Mouse (Mus musculus): ENCODE data around the gene Ccdc162.

Gene Ccdc162

DNA sequence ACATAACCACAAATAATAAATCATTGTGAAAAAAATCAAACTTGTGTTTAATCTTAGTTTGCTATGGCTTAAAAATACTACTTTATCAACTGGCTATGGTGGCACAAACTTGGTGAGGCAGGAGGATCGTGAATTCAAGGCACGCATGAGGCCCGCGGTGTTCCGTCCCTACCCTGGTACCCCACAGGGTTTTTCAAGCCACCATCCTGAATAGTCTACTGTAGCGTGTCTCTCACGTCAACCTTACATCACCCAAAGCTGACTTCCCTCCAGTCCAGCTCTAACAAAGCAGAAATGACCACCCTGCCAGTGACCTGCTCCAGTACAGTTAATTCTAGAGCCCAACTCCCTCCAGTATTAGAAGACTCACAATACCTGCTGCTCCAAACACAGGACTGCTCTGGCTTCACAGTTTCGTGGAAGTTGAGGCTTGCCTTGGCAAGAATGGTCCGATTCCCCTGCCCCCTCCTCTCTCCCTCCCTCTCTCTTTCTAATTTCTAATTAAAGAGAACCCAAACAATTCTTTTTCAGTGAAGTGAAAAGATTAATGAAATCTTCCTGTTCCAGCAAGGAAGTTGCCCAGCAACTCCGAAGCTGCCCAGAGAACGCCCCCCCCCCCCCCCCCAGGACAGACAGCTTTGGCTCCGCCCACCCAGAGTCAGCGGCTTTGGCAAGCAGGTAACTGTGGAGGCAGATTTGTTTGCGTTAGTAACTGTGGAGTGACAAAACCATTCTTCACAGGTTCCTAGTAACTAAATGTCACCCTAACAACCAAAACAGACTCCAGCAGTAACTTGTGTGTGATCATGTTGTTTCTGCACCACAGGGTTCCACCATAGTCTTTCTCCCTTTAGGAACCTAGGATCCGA, at the start of gene Ccdc162:
Gene Ccdc162 (minus strand): TSS at position 606 of the 869 bp plus-strand sequence.
- no peak for DNase-seq (ENCODE audit: low spot score in 2 of 2)

DNA sequence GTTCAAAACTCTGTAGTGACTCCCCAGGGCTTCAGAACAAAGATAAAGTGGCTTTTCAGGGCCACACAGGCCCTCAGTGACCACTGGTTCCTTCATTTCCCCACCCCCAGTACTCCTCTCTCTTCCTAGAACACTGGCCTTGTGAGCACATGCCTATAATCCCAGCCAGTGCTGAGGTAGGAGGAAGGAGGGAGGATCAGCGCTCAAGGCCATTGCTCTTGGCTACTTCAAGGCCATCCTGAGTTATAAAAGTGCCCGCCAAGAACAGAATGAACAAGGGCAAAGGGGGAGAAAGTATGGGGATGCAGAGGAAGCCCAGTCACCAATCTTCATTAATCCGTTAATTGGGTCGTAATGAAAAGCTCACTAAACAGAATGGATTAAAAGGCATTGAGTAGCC, 49.2 kb upstream of the Ccdc162 start:
- no peak for DNase-seq (ENCODE audit: low spot score in 2 of 2)

DNA sequence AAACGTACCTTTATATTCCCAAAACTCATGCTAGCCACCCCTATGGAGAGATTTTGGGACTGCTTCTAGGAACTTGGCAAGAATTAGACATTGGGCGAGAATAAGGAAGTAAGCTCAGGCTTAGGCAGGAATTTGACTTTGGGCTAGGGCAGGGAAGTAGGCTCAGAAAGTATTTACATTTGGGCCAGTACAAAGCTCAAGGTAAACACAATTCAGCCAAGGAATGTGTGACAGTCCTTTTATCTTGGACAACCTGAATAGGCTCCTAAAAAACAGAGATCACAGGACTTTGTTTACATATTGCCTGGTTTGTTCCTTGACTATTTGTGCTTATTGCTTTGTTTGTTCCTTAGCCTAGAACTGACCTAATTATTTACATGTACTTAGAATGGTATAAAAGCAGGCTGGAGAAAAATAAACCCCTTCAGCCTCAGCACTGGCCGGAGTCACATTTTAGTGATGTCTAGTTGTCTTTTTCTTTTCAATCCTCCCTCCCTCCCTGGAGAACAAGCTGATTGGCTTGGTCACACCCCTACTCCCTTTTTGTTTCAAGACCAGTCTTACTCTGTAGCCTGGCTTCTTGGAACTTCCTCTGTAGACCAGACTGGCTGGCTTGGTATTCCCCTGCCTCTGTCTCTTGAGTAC, 47.4 kb upstream of the Ccdc162 start:
- DNase-seq (ENCODE audit: low spot score in 2 of 2), result no peak

DNA sequence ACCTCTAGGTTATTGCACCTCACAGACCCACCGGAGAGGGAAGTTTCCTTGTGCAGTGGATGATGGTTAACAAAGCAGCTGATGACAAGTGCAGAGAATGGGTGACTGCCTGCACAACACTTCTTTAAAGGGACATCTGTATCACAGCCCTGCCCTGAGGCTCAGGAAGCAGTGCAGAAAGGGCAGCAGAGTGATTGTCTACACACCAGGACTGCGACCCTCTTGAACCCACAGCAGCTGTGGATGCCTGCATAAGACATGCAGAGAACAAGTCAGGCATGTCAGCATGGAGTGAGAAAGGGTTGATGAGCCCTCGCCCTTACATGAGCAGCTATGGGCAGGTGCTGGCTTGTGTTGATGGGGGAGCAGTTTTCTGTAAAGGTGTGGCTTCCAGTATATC, 44.4 kb upstream of the Ccdc162 start:
- no peak for DNase-seq (ENCODE audit: low spot score in 2 of 2)

DNA sequence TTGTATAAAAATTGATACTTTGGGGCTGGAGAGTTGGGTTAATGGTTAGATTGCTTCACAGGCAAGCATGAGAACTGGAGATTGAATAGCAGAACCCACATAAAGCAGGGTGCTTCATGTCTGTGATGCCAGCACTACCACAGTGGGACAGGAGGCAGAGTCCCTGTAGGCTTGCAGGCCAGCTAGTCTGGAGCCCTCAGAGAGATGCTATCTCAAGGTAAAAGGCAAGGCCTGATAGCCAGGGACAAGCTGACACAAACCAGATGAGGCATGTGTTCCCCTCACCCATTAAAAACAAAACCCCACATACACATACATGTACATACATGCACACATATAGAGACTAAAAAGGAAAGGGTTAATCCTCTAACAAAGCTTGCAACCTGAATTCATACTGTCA, 41.6 kb upstream of the Ccdc162 start:
- DNase-seq (ENCODE audit: low spot score in 2 of 2), result no peak

DNA sequence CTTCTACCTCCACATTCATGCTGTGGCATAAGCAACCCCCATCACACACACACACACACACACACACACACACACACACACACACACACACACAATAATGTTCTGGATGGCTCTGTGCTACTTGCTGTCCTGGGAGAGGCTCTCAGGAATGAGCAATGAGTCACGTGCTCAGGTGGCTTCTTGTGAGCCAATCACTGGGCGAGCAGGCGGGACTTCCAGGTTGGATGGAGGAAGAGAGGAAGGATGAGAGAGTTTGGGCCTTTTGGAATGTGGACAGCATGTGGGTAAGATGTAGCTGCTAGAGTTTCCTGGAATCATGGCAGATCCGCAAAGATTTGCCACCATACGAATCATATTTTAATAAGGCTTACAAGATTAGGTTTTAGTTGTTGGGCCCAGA, 40.8 kb upstream of the Ccdc162 start:
- no peak for DNase-seq (ENCODE audit: low spot score in 2 of 2)

DNA sequence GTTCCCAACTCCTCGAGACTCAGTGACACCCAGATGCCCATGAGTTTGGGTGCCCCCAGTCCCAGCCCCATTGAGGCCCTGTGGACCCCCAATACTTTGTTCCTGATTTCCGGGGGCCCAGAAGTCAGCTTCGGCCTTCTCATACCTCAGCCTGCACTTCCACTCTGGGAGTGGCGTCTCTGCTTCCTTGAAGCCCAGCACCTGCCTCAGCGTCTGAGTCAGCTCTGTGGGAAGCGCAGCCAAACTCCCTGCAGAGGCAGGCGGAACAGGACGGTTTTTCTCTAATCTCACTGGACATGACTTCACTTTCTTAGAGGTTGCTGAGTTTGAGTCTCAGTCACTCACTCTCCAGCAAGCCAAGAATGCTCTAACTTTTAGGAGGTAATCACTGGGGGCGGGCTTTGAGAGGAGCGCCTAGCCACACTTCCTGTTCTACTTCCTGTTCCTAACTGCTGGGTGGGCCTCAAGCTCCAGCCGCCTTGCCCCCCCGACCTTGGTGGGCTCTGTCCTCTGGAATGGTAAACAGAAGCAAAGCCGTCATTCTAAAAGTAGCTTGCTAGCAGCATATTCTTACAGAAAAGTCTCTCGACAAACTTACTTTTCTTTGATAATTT, 35.5 kb upstream of the Ccdc162 start:
- no peak for DNase-seq (ENCODE audit: low spot score in 2 of 2)

DNA sequence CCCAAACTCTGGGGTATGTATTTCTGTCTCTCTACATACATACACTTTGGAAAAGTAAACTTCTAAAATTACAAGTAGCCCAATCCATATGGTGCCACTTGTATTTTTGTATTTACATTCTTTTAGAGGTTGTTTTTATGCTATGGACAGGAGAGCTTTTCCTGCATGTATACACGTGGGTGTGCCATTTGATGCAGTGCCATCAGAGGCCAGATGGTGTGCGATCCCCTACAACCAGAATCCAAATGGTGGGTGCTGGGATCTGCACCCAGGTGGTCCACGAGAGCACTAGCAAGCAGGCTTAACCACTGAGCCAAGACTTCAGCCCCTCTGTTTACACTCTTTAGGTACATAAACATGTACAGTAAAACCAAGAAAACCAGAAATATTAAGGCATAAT, 32.9 kb upstream of the Ccdc162 start:
- no peak for DNase-seq (ENCODE audit: low spot score in 2 of 2)

DNA sequence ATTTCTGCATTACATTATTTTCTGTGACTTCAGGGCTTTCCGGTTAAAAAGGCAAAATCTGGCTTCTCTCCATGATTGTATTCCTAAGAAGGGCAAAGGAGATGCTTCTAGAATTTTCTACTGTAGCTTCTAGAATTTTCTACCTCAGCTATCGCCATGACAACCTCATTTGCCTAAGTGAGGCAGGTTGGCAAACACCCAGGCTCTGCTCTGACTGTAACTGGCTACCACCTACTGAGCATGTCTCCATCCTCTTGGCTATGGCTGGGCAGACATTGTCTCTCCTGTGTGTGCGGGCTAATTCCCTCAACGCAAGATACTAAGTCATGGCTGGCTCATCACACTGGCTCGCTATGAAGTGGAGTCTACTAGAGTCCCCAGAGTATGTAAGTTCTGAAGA, 30.1 kb upstream of the Ccdc162 start:
- no peak for DNase-seq (ENCODE audit: low spot score in 2 of 2)

DNA sequence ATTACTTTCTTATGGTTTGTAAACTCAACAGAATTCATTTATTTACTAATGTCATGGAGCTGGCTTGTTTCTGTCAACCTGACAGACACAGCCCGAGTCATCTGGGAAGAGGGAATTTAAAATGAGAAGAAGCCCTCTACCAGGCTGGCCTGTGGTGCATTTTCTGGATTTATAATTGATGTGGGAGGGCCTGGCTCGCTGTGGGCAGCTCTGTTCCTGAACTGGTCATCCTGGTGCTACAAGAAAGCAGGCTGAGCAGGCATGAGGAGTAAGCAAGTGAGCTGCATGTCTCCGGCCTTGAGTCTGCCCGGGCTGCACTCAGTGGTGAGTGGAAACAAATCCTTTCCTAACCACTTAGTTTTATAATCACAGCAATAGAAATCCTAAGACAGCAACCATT, 27.6 kb upstream of the Ccdc162 start:
- DNase-seq (ENCODE audit: low spot score in 2 of 2), result no peak

DNA sequence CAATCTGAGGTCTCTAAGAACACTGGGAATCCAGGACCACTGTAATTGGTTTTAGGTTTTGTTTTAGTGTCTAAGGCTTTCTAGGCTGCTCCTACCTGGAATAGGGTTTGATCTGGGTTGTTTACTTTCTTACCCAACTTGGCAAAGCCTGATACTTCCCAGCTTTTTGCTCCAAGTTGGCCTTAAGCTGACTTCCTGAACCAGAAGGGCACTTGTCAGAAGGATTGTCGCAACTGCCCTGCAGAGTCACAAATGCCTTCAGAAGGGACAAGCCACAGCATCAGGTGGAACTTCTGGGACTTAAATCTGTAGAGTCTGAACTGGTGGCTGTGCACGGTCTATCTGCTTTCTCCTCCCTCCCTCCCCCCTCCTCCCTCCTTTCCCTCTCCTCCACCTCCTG, 23.8 kb upstream of the Ccdc162 start:
- no peak for DNase-seq (ENCODE audit: low spot score in 2 of 2)

DNA sequence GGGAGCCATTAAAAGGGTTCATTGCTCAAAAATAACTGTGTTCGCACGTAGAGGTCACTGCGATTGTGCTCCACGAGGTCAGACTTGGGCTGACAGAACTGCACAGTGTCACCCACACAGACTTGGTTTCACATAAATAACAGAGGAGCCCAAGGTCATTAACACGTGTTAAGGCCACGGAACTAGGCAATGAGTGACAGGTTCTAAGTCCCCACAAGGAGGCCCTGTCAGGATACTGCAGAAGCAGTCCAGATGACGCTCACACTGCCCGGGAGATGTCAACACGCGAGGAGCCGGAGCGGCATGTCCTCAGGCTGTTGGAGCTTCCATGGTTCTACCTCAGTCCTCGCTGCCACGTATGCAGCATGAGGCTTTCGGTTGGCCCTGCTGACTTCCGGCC, 20.8 kb upstream of the Ccdc162 start:
- DNase-seq (ENCODE audit: low spot score in 2 of 2), result no peak

DNA sequence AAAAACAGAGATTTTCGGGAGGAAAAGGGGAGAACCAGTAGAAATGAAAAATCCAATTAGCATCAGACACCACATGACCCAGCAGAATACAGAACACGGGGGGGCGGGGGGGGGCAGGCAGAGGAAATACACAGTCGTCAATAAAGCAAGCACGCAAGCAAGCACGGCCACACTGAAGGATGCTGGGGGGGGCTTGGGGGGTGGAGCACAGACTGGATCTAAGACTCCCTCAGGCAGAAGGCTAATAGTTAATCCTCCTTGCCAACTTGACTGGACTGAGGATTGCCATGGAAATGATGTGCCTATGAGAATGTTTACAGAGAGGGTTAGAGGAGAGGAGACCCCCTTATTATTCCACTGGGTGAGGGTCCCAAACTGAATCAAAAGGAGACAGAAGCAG, 19.0 kb upstream of the Ccdc162 start:
- no peak for DNase-seq (ENCODE audit: low spot score in 2 of 2)

DNA sequence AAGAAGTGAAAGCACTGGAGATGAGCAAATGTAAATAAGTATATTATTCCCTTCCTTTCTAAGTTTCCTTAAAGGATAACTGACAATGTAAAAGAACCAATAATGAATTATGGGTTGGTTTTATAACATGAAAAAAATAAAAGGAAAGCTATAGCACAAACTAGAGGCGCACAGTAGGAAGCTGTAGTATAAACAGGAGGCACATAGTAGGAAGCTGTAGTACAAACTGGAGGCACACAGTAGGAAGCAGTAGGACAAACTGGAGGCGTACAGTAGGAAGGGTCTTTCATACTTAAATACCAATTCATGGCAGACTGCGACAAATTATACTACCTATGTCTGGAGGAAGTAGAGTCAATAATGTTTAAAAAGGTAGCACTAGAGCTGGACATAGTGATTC, 16.8 kb upstream of the Ccdc162 start:
- no peak for DNase-seq (ENCODE audit: low spot score in 2 of 2)

DNA sequence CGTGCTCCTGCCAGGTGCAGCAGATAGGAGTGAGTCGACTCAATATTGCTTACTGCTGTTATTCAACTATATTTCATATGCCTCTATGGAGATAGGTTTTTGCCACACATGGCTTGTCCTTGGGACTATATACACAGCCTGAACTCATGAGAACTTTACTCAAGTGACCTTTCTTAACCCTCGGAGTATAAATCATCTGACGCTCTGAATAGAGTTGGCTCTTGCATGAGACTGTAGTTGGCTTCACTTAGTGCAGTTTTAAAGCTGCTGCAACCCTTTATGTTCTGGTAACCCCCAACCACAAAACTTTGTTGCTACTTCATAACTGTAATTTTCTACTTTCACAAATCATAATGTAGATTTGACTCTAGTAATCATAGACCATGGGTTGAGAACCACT, 15.5 kb upstream of the Ccdc162 start:
- no peak for DNase-seq (ENCODE audit: low spot score in 2 of 2)

DNA sequence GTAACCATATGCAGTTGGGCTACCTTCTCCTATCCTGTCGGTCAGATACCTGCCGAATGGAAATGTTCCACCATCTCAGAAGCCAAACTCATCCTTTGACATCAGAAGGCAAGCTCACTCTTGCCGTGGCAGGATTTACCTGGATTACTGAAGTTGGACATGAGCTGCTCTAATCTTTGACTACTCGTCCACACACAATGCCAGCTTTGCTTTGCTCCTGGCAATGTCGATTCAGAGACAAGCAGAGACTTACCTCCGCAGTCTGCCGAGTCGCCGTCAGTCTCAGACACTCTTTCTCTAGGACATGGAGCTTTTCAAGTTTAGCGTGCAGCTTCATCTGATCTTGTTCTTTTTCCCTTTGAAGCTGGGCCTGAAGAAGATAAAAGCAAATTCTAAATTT, 14.3 kb upstream of the Ccdc162 start:
- DNase-seq (ENCODE audit: low spot score in 2 of 2), result no peak

DNA sequence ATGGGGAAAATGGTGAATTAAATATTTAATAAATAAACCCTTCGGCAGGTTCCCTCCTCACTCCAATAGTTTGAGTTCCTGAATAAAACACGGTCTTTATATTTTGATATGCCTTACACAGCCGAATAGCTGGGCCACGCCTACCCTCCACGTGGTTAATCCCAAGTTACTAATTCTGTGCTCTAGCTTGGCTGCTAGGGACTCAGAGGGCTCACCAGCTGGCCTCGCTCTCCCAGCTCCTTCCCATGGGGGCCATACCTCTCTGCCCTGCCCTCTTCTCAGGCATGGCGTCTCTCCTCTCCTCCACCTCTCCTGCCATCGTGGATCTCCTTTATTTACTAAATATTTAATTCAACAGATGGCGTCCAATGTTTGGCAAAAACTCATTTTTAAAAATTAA, 9.8 kb upstream of the Ccdc162 start:
- DNase-seq (ENCODE audit: low spot score in 2 of 2), result no peak

DNA sequence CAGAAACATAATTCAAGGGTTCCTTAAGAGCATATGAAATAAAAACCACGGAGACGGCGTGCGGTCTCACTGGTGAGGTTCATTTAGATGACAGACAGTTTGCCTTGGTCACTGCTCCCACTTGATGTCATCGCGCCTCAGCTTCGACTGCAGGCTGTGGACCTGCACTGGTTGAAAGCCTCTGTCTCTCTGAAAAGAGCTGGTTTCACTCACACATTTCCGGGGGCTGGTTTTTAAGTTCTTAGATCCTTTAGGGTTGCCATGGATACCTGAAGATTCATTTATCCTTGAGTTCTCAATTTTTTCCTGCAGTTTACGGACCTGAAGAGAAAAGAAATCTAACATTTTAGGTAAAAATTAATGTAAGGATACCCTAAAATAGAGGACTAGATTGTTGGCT, 3.2 kb upstream of the Ccdc162 start:
- DNase-seq (ENCODE audit: low spot score in 2 of 2), result no peak

DNA sequence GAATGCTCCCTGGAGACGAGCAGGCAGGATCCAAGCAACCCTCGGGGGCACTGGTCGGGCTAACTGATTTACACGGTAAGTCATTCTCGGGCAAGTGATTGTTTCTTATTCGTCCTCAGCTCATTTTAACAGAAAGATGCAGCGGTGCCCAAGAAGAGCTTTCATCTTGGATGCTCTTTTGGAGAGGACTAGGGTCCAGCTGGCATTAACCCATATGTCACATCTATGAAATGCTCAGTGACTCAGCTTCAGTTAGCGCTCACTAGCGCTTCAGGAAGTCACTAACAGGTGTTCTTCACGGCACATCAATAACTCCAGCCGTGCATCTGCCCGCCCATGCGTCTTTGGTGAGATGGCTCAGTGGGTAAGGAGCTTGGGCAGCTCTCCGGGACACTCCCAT, 877 bp downstream of the Ccdc162 start:
- DNase-seq (ENCODE audit: low spot score in 2 of 2), result no peak

DNA sequence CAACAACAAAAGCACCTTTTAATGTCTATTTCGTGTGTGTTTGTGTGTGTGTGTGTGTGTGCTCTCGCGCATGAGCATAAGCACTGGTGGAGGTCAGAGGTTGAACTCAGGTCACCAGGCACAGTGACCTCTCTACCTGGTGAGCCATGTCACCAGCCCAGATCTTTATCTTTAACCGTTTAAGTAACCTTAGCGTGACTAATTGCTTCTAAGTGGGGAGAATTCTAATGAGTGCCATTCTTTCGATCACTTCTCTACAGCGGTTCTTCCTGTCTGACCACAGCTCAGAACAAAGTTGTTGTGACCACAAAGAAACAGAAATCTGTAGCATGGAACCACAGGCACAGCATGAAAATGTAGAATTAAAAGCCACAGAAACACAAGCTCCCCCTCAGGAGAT, 5.0 kb downstream of the Ccdc162 start:
- DNase-seq (ENCODE audit: low spot score in 2 of 2), result no peak

DNA sequence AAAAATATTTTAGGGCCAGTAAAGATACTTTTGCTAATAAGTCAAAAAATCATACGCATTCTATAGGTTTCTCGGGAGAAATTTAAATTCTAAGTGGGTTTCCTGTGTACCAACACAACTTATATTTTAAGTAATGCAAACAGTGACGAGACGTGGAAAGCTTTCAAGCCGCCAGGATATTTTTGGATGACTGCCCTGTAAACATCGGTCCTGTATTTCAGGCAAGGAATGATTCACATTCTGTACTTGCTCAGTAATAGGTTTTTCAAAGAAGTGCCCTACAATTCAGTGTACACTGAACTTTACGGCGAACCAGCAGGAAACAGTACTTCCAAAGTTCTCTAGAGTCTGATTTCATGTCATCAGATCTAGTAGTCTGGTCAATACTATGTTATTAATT, 5.7 kb downstream of the Ccdc162 start:
- DNase-seq (ENCODE audit: low spot score in 2 of 2), result peak in 1 of 2 experiments; percentile 14

DNA sequence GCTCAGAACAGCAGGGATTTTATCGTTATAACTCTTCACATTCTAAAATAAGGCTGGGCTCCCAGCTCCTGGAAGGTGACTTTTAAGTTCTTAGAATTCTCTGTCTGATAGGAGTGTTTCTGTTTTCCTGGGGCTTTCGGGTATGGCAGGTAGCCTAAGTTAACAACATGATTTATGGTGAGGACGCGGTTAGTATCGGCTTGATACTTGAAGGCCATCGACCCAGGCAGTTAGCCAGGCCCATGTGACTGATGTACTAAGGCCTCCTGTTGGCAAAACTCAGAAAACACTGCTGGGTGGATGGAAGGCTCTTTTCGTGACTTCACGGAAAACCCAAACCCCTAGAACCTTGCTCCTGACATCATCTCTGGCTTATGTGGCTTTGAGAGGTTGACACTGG, 7.1 kb downstream of the Ccdc162 start:
- no peak for DNase-seq (ENCODE audit: low spot score in 2 of 2)

DNA sequence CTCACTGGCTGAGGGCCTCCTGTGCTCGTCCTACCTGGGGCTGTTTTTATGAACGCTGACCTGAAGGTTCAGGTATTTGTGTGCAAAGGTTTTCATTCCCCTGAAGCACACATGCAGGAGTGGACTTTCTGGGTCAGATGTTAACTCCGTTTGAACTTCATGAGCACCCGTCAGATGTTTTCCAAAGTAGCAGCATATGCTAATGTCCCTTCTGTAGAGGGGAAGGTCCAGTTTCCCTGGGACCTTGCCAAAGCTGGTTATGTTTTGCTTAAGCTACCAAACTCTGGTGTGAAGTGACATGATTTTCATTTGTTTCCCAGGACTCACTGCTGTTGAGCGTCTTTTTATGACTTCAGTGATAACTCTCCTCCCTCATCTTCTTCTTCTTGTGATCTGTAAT, 16.8 kb downstream of the Ccdc162 start:
- no peak for DNase-seq (ENCODE audit: low spot score in 2 of 2)

Data from heart, adult 9 months (tissue).